Mouse (Mus musculus): ENCODE data around the gene Tmem86b.

- no peak for TF ChIP-seq CTCF (IDR thresholded peaks at IDR 0.05; ENCODE audit: control insufficient read depth, insufficient read depth, low read length)
- TF ChIP-seq POLR2A (IDR thresholded peaks at IDR 0.05; ENCODE audit: borderline replicate concordance, control insufficient read depth, low read depth, low read length): no peak
Observed at GRCm38 (mm10) chr7:4647291-4647690, 16.1 kb upstream of the Tmem86b start.
